Mouse (Mus musculus) myocyte (in vitro differentiated cells): Measurements from ENCODE around the gene Gm973.

Experiments
- MYOD1 ChIP-seq, 3 experiments: IDR thresholded peaks; one replicate each; pipeline ENCODE4 v1.6.1; 2011; ENCODE audit warnings: control low read depth in 2 of 3, low read depth in 2 of 3, mild to moderate bottlenecking in 2 of 3, moderate library complexity in 1 of 3; ENCODE audit not compliant: insufficient read length in 2 of 3, control insufficient read depth in 1 of 3
- POLR2A ChIP-seq: IDR thresholded peaks from one replicate; pipeline ENCODE4 v1.6.1; 2011; ENCODE audit warnings: low read depth, mild to moderate bottlenecking, control low read depth, moderate library complexity; ENCODE audit not compliant: insufficient read length
- USF1 ChIP-seq: IDR thresholded peaks from one replicate; pipeline ENCODE4 v1.6.1; 2011; ENCODE audit warnings: low read depth, mild to moderate bottlenecking, control low read depth, moderate library complexity

GRCm38 (mm10) chr1:59497741-59498613 lies 18.1 kb upstream of the Gm973 start:
- TF ChIP-seq MYOD1 (IDR thresholded peaks at IDR 0.05; ENCODE audit: control insufficient read depth in 1 of 3, insufficient read length in 2 of 3, low read depth in 2 of 3) (no peak), USF1 (no peak), POLR2A (no peak)
